Mouse (Mus musculus) MEL (cell line): ENCODE data around the gene Dnajc11. TPM values are rescaled to one million over a fixed set of nuclear protein-coding genes. Genes with fewer than 3 reads are reported as not detected.

ENCODE experiments used
- DNase-seq: peaks from one replicate; pipeline ENCODE4 v3.0.0; 2011; ENCODE audit warnings: low read depth, low spot score
- H3K27ac ChIP-seq: 2 replicates; pipeline ENCODE4 v1.5.1; 2012; ENCODE audit warnings: low read depth, mild to moderate bottlenecking, control low read depth, low read length, moderate library complexity; ENCODE audit not compliant: control insufficient read depth
- H3K27me3 ChIP-seq, 2 experiments: fragments of 150-350 bp in 1 of 2; sonication (generic) in 1 of 2; 2 replicates each; pipeline ENCODE4 v1.6.1; 2012; ENCODE audit warnings: low read length in 2 of 2, mild to moderate bottlenecking in 2 of 2, improper control_type of control experiment in 1 of 2, moderate library complexity in 1 of 2; ENCODE audit not compliant: insufficient read depth in 2 of 2, control insufficient read depth in 1 of 2
- H3K36me3 ChIP-seq, 2 experiments: 2 replicates each; pipeline ENCODE4 v1.6.1; 2012 to 2014; ENCODE audit warnings: low read length in 2 of 2, improper control_type of control experiment in 1 of 2, inconsistent platforms in 1 of 2, mild to moderate bottlenecking in 1 of 2; ENCODE audit not compliant: insufficient read depth in 2 of 2, control insufficient read depth in 1 of 2
- H3K4me1 ChIP-seq, 2 experiments: fragments of 150-350 bp in 1 of 2; sonication (generic) in 1 of 2; 2 replicates each; pipeline ENCODE4 v1.6.1; 2012; ENCODE audit warnings: low read length in 2 of 2, improper control_type of control experiment in 1 of 2, mild to moderate bottlenecking in 1 of 2; ENCODE audit not compliant: insufficient read depth in 2 of 2, control insufficient read depth in 1 of 2
- H3K4me3 ChIP-seq, 2 experiments: fragments of 150-350 bp in 1 of 2; sonication (generic) in 1 of 2; 2 replicates each; pipeline ENCODE4 v1.5.1; 2012; ENCODE audit warnings: low read depth in 2 of 2, low read length in 2 of 2, mild to moderate bottlenecking in 2 of 2, moderate library complexity in 2 of 2, control low read depth in 1 of 2, improper control_type of control experiment in 1 of 2; ENCODE audit not compliant: control insufficient read depth in 1 of 2, insufficient read depth in 1 of 2
- H3K79me2 ChIP-seq: 2 replicates; pipeline ENCODE4 v1.6.1; 2012; ENCODE audit warnings: mild to moderate bottlenecking, low read length, moderate library complexity; ENCODE audit not compliant: control insufficient read depth, poor library complexity, insufficient read depth
- H3K9ac ChIP-seq: 2 replicates; pipeline ENCODE4 v1.6.1; 2012; ENCODE audit warnings: low read depth, mild to moderate bottlenecking, control low read depth, low read length, moderate library complexity; ENCODE audit not compliant: control insufficient read depth, poor library complexity, severe bottlenecking
- H3K9me3 ChIP-seq: fragments of 150-350 bp; sonication (generic); replicated peaks from 2 replicates; pipeline ENCODE4 v1.6.1; 2012; ENCODE audit warnings: mild to moderate bottlenecking, low read length, improper control_type of control experiment, moderate library complexity; ENCODE audit not compliant: insufficient read depth
- BHLHE40 ChIP-seq: IDR thresholded peaks from 2 replicates; pipeline ENCODE4 v1.6.1; 2012; ENCODE audit warnings: low read depth, mild to moderate bottlenecking, inconsistent platforms, low read length, improper control_type of control experiment, borderline replicate concordance
- CHD1 ChIP-seq: IDR thresholded peaks from 2 replicates; pipeline ENCODE4 v1.6.1; 2012; ENCODE audit warnings: low read depth, mild to moderate bottlenecking, inconsistent platforms, low read length, improper control_type of control experiment
- CTCF ChIP-seq, 3 experiments: IDR thresholded peaks in 2 of 3; conservative IDR thresholded peaks in 1 of 3; 2 replicates each; pipeline ENCODE4 v1.5.1; 2011 to 2012; ENCODE audit warnings: low read length in 3 of 3, low read depth in 2 of 3, mild to moderate bottlenecking in 2 of 3, improper control_type of control experiment in 1 of 3, inconsistent platforms in 1 of 3, mixed read lengths in 1 of 3, moderate library complexity in 1 of 3; ENCODE audit not compliant: control insufficient read depth in 1 of 3, insufficient read depth in 1 of 3, poor library complexity in 1 of 3, severe bottlenecking in 1 of 3
- ELF1 ChIP-seq: IDR thresholded peaks from 2 replicates; pipeline ENCODE4 v1.6.1; 2014; ENCODE audit warnings: low read depth, mild to moderate bottlenecking, inconsistent platforms, low read length, improper control_type of control experiment, moderate library complexity
- EP300 ChIP-seq, 2 experiments: IDR thresholded peaks; 2 replicates each; pipeline ENCODE4 v1.6.1; 2011; ENCODE audit warnings: improper control_type of control experiment in 2 of 2, low read length in 2 of 2, low read depth in 1 of 2, mild to moderate bottlenecking in 1 of 2
- ETS1 ChIP-seq: IDR thresholded peaks from 2 replicates; pipeline ENCODE4 v1.6.1; 2012; ENCODE audit warnings: low read depth, mild to moderate bottlenecking, inconsistent platforms, low read length, improper control_type of control experiment, moderate library complexity
- GATA1 ChIP-seq: IDR thresholded peaks from 2 replicates; pipeline ENCODE4 v1.6.1; 2011; ENCODE audit warnings: low read depth, low read length, improper control_type of control experiment
- HCFC1 ChIP-seq: IDR thresholded peaks from 2 replicates; pipeline ENCODE4 v1.6.1; 2012; ENCODE audit warnings: low read depth, mild to moderate bottlenecking, inconsistent platforms, low read length, improper control_type of control experiment, moderate library complexity
- KAT2A ChIP-seq: conservative IDR thresholded peaks from 2 replicates; pipeline ENCODE4 v1.6.1; 2012; ENCODE audit warnings: low read depth, low read length, improper control_type of control experiment, inconsistent platforms
- MAFK ChIP-seq: IDR thresholded peaks from 2 replicates; pipeline ENCODE4 v1.6.1; 2011; ENCODE audit warnings: low read depth, mild to moderate bottlenecking, low read length, improper control_type of control experiment, borderline replicate concordance
- MAX ChIP-seq: IDR thresholded peaks from 2 replicates; pipeline ENCODE4 v1.6.1; 2011; ENCODE audit warnings: low read length, improper control_type of control experiment
- MEF2A ChIP-seq: IDR thresholded peaks from 2 replicates; pipeline ENCODE4 v1.6.1; 2014; ENCODE audit warnings: low read depth, mild to moderate bottlenecking, inconsistent platforms, low read length, improper control_type of control experiment; ENCODE audit not compliant: poor library complexity, insufficient replicate concordance, severe bottlenecking; ENCODE audit errors: extremely low read depth
- MXI1 ChIP-seq: IDR thresholded peaks from 2 replicates; pipeline ENCODE4 v1.6.1; 2011; ENCODE audit warnings: mild to moderate bottlenecking, low read depth, low read length, improper control_type of control experiment
- POLR2AphosphoS2 ChIP-seq: IDR thresholded peaks from 2 replicates; pipeline ENCODE4 v1.6.1; 2011; ENCODE audit warnings: low read length, improper control_type of control experiment
- POLR2AphosphoS5 ChIP-seq: IDR thresholded peaks from 2 replicates; pipeline ENCODE4 v1.6.1; 2012; ENCODE audit warnings: low read depth, borderline replicate concordance, mild to moderate bottlenecking, inconsistent platforms, low read length, moderate library complexity, mixed read lengths
- SIN3A ChIP-seq: IDR thresholded peaks from 2 replicates; pipeline ENCODE4 v1.6.1; 2012; ENCODE audit warnings: low read length, improper control_type of control experiment, inconsistent platforms
- TBP ChIP-seq: IDR thresholded peaks from 2 replicates; pipeline ENCODE4 v1.8.0; 2011; ENCODE audit warnings: low read depth, low read length, improper control_type of control experiment
- TCF12 ChIP-seq: IDR thresholded peaks from 2 replicates; pipeline ENCODE4 v1.6.1; 2014; ENCODE audit warnings: low read depth, mild to moderate bottlenecking, inconsistent platforms, low read length, improper control_type of control experiment, moderate library complexity
- USF2 ChIP-seq, 2 experiments: IDR thresholded peaks; 2 replicates each; pipeline ENCODE4 v1.6.1; 2011 to 2012; ENCODE audit warnings: improper control_type of control experiment in 2 of 2, low read length in 2 of 2, borderline replicate concordance in 1 of 2, inconsistent platforms in 1 of 2, low read depth in 1 of 2, mild to moderate bottlenecking in 1 of 2; ENCODE audit not compliant: insufficient read depth in 1 of 2
- ZC3H11A ChIP-seq: IDR thresholded peaks from 2 replicates; pipeline ENCODE4 v1.6.1; 2012; ENCODE audit warnings: low read depth, mild to moderate bottlenecking, inconsistent platforms, low read length, improper control_type of control experiment
- polyA plus RNA-seq, 2 experiments: library from polyadenylated mRNA; stranded (reverse) in 1 of 2; unstranded in 1 of 2; fragments of >175 nt in 1 of 2; fragments of >200 nt in 1 of 2; gene quantifications; 2 replicates each; pipeline versions ENCODE4 v1.2.1 to v1.2.4; 2012; ENCODE audit warnings: low replicate concordance in 2 of 2, low read depth in 1 of 2; ENCODE audit not compliant: insufficient read length in 2 of 2, insufficient read depth in 1 of 2, missing spikeins in 1 of 2
- total RNA-seq: library from RNA; depleted of rRNA; stranded (reverse); fragments of 300-350 nt; gene quantifications from 2 replicates; pipeline ENCODE4 v1.2.3, GENCODE M21; 2012

Dnajc11 gene
- total and polyA plus RNA-seq, 3 experiments: 128 to 278 (median 157) TPM

DNA sequence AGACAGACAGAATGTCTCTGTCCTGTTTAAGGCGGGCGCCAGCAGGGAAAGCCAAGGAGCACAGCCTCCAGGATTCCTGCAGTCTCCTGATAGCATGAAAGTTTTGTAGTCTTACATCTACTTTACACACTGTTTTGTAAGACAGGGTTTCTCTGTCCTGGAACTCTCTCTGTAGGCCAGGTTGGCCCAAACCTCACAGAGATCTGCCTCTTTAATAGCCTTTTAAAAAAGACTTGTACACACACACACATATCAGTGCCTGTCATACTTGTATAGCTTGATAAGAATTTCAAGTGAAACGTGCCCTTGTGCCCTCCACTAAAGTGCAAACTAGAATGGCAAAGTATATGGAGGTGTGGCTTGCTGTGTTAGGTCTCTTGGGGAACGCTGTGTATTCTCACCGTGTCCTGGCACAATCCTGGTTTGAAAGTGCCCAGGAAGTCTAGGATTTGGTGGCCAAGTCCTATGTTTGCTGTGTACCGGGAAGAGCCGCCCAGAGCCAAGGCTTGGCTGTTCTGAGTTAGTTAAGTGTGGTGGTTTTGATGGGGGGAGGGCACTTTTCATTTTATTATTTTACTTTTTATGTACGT, 77.8 kb downstream of the Dnajc11 start:
- Histone ChIP-seq H3K27ac (no peak overlapping the region), H3K9me3 (no peaks in the 10 kb centered on the region), H3K4me3 (peak overlapping the region; percentile 74 to 83), H3K9ac (peak overlapping the region; percentile 81), H3K27me3 (no peaks in the 10 kb centered on the region), H3K4me1 (peaks cover 0 to 11% of the 10 kb centered on the region in 2 experiments; a peak in 3 of 4 replicates), H3K79me2 (peaks cover 38% of the 10 kb centered on the region), H3K36me3 (peaks cover 1 to 5% of the 10 kb centered on the region in 2 experiments; a peak in 2 of 4 replicates)
- no peak for DNase-seq
- TF ChIP-seq GATA1: 0 out of 2 replicates have a peak, but pooled peaks have one; percentile 35
- TF ChIP-seq BHLHE40: peak; percentile 67
- no peak for TF ChIP-seq TBP

GRCm38 (mm10) chr4:152012109-152012508, 78.6 kb downstream of the Dnajc11 start:
- Histone ChIP-seq H3K4me1 (peaks cover 0 to 11% of the 10 kb centered on the region in 2 experiments; a peak in 3 of 4 replicates), H3K9ac (no peak overlapping the region), H3K9me3 (no peaks in the 10 kb centered on the region), H3K27me3 (no peaks in the 10 kb centered on the region), H3K79me2 (peaks cover 38% of the 10 kb centered on the region), H3K36me3 (peaks cover 2 to 5% of the 10 kb centered on the region in 2 experiments; a peak in 2 of 4 replicates), H3K4me3 (no peak overlapping the region), H3K27ac (no peak overlapping the region)
- no peak for TF ChIP-seq USF2 (IDR thresholded peaks at IDR 0.05; ENCODE audit: borderline replicate concordance in 1 of 2, insufficient read depth in 1 of 2, low read depth in 1 of 2, low read length in 2 of 2)
- no peak for TF ChIP-seq TCF12
- TF ChIP-seq POLR2AphosphoS2: no peak
- no peak for TF ChIP-seq MAFK
- TF ChIP-seq CTCF (IDR thresholded peaks at IDR 0.05 in 2 of 3, conservative IDR thresholded peaks at IDR 0.05 in 1 of 3; ENCODE audit: control insufficient read depth in 1 of 3, insufficient read depth in 1 of 3, low read depth in 2 of 3, low read length in 3 of 3, poor library complexity in 1 of 3, severe bottlenecking in 1 of 3): no peak
- TF ChIP-seq KAT2A: no peak
- no peak for TF ChIP-seq MAX
- TF ChIP-seq EP300 (IDR thresholded peaks at IDR 0.05; ENCODE audit: low read depth in 1 of 2, low read length in 2 of 2): no peak
- no peak for TF ChIP-seq CHD1
- TF ChIP-seq POLR2AphosphoS5: no peak
- no peak for TF ChIP-seq SIN3A
- TF ChIP-seq ETS1: no peak
- no peak for TF ChIP-seq ZC3H11A
- no peak for TF ChIP-seq BHLHE40
- TF ChIP-seq HCFC1: no peak
- no peak for TF ChIP-seq MEF2A
- no peak for TF ChIP-seq ELF1
- no peak for TF ChIP-seq MXI1
- no peak for DNase-seq
